Mouse (Mus musculus) layer of hippocampus, adult 6 months (tissue): Measurements from ENCODE around the gene Gstt2. TPM values are rescaled to one million over a fixed set of nuclear protein-coding genes. Genes with fewer than 3 reads are reported as not detected.

ENCODE experiments used
- long read RNA-seq, 2 experiments: library from polyadenylated mRNA; unstranded; transcript quantifications; one replicate each; pipeline ENCODE4 v2.0.0; 2019 to 2020
- polyA plus RNA-seq: library from polyadenylated mRNA; unstranded; fragments of <200 nt; fragmentation: Nextera tagmentation; gene quantifications from 2 replicates; pipeline ENCODE4 v1.2.3, GENCODE M21; 2021

Gene Gstt2
- 5.4 and 8.1 TPM in 2 replicates for polyA plus RNA-seq
- long read RNA-seq, experiment 1, partial matches to known transcripts: 0 of 5 reads
- long read RNA-seq, experiment 1, other reads (novel, unspliced or antisense): 1 of 5 reads
- long read RNA-seq, experiment 2, partial matches to known transcripts: 0 of 8 reads
- long read RNA-seq, experiment 2, other reads (novel, unspliced or antisense): 4 of 8 reads

DNA sequence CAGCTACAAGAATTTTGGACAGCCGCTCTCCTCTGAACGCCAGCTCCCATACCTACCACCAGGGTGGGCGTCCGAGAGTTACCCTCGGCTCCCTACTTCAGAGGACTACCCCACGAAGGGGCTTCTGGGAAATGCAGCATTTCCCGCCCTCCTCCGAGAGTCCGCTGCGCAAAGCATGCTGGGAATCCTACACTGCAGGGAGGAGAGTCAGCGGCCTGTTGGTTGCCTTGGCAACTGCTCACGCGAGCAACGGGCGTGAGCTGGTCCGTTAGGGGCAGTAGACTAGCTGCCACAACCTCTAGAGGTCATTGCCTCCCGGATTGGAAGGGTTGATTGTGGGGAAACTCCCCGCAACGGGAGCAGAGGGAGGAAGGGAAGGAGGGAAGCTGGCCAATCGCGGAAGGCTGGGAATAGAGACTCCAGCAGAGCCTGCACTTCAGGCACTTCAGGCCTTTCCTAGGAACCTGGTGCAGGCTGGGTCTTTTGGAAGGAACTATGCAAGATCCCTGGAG is at the start of gene Gstt2:
Gene Gstt2 (minus strand): TSS at position 177 of the 512 bp plus-strand sequence.

GRCm38 (mm10) chr10:75859786-75860470 is 22.7 kb upstream of the Gstt2 start, which contains the start of gene Mif:
TSS of gene Mif (minus strand) at chr10:75860240.

GRCm38 (mm10) chr10:75822443-75822842 is 14.8 kb downstream of the Gstt2 start, which contains the start of gene Gstt4:
TSS of gene Gstt4 (minus strand) at chr10:75822543.

DNA sequence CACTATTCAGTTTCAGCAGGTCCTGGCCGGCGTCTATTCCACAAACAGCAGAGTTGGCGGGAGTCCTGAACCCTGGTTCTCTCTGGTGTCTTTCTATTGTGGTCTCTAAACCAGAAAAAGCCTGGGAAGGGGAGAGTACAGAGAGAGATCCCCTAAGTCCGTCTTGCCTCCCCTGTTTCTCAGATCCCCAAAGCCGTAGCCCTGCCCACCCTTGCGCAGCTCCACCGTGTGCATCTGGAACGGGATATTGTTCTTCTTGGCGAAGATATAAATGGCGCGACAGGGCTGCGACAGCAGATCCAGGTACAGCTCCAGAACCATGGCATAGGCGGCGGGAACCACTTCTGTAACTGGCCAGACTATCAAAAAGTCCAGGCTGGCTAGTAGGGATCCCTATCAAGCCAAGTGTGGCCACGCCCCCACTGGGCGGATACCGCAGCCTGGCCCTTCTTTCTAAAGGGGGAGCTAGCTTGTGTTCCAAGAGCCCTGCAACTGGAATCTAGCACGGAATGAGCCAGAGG is 39.0 kb downstream of the Gstt2 start, which contains the start of gene Gstt1:
Gene Gstt1 (minus strand): TSS at position 409 of the 521 bp plus-strand sequence.

Other genes with a start within 250 kb of the Gstt2 start
- gene Ggt5, start 248.1 kb downstream of the Gstt2 start, polyA plus RNA-seq: 0.77 and 1.4 TPM in 2 replicates
- gene Susd2, start 193.4 kb downstream of the Gstt2 start, polyA plus RNA-seq: 0.92 and 1.4 TPM in 2 replicates
- 15.1 and 22.2 TPM in 2 replicates for gene Cabin1, start 73.1 kb downstream of the Gstt2 start, polyA plus RNA-seq
- 194 and 202 TPM in 2 replicates for gene Ddt, start 64.0 kb downstream of the Gstt2 start, polyA plus RNA-seq
- gene Gm20441, start 56.5 kb downstream of the Gstt2 start, polyA plus RNA-seq: not detected in 2 replicates
- 8.2 and 13.6 TPM in 2 replicates for gene Gstt3, start 56.0 kb downstream of the Gstt2 start, polyA plus RNA-seq
- gene Gstt1, start 38.8 kb downstream of the Gstt2 start, polyA plus RNA-seq: 38.2 and 46.0 TPM in 2 replicates
- not detected in 2 replicates for gene Gstt4, start 14.9 kb downstream of the Gstt2 start, polyA plus RNA-seq
- 1,436 and 1,590 TPM in 2 replicates for gene Mif, start 22.8 kb upstream of the Gstt2 start, polyA plus RNA-seq
- 2.1 and 2.3 TPM in 2 replicates for gene Derl3, start 56.0 kb upstream of the Gstt2 start, polyA plus RNA-seq
- gene Smarcb1, start 84.2 kb upstream of the Gstt2 start, polyA plus RNA-seq: 110 and 116 TPM in 2 replicates
- gene Chchd10, start 95.7 kb upstream of the Gstt2 start, polyA plus RNA-seq: 1,305 and 1,353 TPM in 2 replicates
- 1.3 and 1.4 TPM in 2 replicates for gene Mmp11, start 99.1 kb upstream of the Gstt2 start, polyA plus RNA-seq
- 0.13 and 0.26 TPM in 2 replicates for gene Gm867, start 103.2 kb upstream of the Gstt2 start, polyA plus RNA-seq
- gene Vpreb3, start 105.6 kb upstream of the Gstt2 start, polyA plus RNA-seq: 0.26 TPM in 1 of 2 replicates, not detected in the other
- not detected in 2 replicates for gene Gm5134, start 117.1 kb upstream of the Gstt2 start, polyA plus RNA-seq
- gene Zfp280b, start 195.2 kb upstream of the Gstt2 start, polyA plus RNA-seq: 3.1 and 4.4 TPM in 2 replicates